Mouse (Mus musculus) frontal cortex, postnatal 14 days (tissue): Measurements from ENCODE around the gene Tspan15.

Experiments
- DNase-seq, 2 experiments: peaks; one replicate each; pipeline ENCODE4 v3.0.0; 2022; ENCODE audit warnings: low spot score in 2 of 2

Tspan15 gene

DNA sequence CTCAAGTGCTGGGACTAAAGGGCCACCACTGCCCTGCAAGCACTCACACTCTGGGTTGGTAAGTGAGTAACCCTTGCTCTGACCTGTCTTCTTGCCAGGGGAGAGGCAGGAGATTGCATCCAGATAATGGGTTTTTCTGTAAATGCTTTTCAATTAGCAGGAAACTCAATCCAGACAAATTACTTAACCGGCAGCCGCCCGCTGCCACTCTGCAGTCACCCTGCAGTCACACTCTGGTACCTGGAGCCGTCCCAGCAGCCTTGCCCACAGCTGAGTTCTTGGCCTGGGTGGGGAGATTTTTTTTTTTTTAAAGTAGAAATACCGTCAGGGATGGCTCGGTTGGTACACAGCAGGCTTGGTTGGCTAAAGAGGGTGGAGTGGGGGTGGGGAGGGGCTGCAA, 2.9 kb downstream of the Tspan15 start:
- no peak for DNase-seq

DNA sequence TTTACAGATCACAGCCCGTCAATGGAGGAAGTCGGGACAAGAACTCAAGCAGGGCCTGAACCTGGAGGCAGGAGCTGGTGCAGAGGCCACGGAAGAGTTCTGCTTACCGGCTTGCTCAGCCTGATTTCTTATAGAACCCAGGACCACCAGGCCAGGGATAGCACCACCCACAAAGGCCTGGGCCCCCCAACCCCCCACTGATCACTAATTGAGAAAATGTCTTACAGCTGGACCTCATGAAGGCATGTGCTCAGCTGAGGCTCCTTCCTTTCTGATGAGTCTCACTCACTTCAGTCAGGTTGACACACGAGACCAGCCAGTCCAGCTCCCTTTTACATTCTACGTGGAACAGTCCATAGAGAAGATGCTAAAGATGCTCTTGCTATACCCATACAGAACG, 5.2 kb downstream of the Tspan15 start:
- no peak for DNase-seq

DNA sequence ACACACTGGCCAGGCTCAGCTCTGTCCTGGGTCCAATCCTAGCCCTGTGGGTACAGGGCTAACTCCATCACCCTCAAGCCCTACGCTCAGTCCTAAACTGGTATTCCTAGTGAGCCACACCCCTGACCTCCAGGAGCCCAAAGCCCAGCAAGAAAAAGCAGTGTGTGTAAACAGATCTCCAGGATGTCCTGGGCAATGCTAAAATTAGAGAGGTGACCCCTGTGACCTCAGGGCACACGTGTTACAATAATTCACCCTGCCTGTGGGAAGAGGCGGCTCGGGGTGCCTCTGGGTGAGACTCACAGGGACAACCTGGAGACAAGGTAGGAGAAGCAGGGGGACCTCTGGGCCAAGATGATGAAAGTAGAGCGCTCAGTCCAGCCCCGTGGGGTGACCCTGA, 6.8 kb downstream of the Tspan15 start:
- no peak for DNase-seq

DNA sequence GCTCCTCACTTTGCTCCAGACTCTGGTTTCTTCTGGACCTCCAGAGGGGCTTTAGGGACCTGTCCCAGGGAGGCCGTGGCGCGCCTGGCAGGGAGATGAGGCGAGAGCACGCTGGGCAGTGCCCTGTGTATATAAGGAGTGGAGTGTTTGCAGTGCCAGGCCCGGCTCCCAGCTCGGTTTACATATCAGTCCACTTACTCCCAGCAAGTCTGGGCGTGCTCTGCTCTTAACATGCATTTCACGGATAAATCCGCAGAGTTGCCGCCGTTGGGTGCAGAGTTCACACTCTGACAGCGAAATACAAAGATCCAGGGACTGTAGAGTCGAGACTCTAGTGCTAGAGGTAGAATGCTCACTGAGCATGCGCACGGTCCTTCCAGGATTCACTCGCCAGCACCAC, 8.3 kb downstream of the Tspan15 start:
- DNase-seq, result no peak

DNA sequence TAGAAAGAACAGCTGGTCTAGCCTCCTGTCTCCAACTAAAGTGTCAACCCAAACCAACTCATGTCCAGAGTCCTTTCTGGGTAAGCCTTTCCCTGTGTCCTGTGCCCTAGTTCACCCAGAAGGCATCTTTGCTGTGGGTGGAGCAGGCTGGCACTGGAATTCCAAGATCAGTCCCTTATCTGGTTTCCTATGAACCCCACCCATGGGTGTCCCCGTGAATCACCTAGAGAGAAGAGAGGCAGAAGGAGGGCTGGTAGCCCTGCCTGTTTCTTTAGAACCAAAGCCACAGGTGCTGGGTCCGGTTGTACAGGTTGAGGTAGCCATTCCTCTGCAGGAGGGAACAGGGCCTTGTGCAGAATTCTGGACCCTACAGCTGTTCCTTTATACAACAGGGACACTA, 9.4 kb downstream of the Tspan15 start:
- DNase-seq, result no peak

DNA sequence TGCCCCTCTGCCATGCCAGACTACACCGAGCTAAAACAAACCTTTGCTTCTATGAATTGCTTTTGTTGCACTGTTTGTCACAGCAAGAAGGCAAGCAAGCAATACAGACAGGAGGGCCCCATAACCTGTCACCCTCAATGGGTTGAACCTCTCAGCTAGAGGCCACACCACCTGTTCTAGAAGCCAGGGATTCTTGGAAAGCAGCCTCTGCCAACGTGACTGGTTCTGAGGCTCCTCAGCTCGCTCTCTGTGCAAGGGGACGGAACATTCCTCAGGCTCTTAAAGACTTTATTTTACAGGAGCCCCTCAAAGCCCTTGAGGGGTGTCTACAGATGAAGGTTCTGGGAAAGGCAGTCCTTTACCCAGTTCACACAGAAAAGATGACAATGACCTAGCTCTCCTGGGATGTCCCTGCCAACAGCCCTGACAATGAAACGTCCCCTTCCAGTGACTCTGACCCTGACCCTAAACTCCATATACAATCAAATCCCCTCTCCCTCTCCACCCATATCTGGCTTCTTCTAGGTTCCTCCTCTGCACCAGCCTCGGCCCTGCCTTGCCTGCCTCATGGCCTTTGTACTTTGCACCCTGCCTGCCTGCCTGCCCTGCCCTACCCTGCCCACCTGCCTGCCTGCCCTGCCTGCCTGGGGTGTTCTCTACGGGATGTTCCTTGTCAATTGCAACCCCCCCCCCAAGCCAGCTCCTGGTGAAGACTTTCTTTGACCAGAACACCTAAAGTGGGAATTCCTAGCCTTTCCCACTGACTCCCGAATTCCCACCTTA, 10.1 kb downstream of the Tspan15 start:
- DNase-seq, result no peak

DNA sequence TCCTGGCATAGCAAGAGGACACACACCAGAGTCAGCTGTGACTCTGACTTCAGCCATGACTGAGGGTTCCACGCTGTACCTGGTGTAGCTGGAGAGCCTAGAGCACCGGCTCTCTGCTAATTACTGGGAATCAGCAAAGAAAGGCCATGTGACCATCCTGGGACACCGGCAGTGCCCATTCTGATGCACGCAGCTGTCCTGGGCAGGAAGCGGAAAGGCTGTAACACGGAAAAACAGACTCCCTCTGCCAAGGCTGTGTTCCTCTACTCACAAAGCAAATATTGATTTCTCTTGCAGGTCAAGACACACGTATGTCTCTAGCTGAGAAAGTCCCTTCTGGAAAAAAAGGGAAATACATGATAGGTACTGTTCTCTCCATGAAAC, 12.3 kb downstream of the Tspan15 start:
- no peak for DNase-seq

DNA sequence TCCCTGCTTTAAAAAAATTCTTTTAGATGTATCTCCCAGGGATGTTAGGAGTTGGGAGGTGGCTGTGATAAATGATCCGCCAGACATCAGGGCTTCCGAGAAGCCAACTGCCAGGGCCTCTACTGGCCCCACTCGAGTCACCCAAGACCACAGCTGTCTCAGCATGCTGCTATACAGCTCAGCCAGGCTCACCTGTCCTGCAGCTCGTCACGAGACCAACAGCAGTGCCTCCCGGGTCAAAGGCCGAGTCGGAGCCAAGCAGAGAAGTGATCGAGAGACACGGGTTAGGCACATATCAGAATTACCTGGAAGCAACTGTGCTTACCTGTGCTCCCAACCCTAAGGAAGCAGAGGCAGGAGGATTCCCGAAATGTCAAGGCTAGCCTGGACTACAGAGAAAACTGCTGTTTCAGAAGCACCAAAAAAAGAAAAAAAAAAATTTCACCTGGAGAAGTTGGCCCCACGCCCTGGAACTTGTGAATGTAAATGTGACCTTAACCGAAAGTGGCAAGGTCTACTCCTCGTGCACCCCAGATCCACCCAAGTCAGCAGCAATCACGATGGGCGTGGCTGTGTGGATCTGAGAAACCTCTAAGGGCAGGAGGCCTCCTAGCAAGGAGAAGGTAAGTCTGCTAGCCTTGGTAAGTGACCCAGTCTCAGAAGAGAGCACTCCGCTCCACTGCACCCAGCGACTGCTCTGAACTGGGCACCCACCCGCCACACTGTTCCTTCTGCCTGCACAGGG, 12.8 kb downstream of the Tspan15 start:
- no peak for DNase-seq

DNA sequence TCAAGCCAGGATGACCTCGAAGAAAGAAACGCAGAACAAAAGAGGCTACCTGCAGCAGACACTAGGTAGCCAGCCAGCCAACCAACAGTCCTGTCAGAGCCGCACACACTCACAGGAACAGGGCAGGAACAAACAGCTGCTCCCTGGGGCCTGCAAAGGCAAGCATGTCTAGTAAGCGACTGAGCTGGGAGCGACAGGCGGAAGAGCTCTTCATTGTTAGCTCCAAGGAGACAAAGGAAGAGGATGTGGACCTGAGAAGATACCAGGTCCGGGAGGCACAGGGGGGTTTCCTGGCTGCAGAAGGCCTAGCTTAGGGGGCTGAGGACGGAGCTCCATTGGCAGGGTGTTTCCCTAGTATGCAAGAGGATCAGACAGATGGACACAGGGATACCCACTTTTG, 13.9 kb downstream of the Tspan15 start:
- no peak for DNase-seq

DNA sequence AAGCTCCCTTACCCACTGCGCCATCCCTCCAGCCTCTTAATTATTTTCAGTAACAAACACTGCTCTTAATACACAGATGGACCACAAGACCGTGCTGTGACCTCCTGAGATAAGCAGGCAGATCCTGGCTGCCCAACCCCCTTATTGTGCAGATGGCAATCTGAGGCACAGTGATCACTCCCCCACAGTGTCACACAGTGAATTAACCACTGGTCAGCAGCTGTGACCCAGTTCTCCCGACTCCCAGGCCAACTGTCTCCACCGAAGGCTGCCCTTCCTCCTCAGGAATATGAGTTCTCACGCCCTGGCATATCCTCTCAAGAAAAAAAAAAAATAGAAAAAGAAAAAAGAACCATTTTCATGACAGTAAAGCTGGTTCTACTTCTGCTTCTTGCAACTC, 14.5 kb downstream of the Tspan15 start:
- no peak for DNase-seq

DNA sequence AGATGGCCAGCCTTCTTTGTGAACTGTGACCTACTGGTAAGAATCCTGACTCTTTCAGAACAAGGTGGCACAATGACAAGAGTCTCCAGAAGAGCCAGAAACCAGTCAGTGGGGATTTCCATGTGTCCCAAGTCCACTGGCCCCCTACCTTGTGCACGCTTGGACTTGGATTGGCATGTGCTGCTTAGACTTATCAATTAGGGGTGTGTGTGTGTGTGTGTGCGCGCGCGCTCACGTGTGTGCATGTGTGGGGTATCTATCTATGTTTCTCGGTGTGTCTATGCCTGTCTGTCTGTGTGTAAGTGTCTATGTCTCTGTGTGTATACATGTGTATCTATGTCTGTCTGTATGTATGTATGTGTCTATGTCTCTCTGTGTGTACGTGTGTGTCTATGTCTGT, 15.4 kb downstream of the Tspan15 start:
- no peak for DNase-seq

DNA sequence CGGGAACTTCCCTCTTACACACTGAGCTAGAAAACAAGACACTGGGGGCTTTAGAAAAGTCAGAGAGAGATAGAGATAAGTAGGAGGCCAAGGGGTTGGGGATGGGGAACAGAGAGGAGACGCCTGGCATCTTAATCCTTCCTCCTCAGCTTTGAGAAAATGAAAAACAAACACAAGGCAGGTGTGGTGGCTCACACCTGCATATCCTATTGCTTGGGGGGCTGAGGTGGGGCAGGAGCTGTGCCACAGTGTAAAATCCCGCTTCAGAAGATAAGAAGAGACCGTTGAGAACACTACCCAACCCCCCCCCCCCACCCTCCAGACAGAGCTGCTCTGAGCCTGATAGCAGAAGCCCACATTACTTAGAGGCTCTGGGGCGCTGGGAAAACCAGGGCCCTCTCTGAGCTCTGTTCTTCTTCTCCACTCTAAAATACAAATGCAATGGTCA, 15.9 kb downstream of the Tspan15 start:
- no peak for DNase-seq

DNA sequence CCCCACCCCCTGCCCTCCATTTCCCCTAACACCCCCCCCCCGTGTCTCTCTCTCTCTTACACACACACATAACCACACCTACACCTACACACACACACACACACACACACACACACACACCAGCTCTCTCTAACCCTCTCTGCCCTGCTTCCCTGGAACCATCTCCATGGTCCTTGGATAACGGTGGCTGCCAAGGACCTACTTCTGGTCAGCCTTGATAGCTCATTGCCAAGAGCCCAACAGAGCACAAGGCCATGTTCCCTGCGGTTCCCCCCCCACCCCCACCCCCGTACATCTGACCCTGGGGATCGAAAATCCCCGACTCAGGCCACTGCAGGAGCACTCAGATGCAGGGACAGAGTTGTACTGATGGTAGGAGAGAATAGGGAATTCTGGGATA, 19.7 kb downstream of the Tspan15 start:
- DNase-seq, result no peak

DNA sequence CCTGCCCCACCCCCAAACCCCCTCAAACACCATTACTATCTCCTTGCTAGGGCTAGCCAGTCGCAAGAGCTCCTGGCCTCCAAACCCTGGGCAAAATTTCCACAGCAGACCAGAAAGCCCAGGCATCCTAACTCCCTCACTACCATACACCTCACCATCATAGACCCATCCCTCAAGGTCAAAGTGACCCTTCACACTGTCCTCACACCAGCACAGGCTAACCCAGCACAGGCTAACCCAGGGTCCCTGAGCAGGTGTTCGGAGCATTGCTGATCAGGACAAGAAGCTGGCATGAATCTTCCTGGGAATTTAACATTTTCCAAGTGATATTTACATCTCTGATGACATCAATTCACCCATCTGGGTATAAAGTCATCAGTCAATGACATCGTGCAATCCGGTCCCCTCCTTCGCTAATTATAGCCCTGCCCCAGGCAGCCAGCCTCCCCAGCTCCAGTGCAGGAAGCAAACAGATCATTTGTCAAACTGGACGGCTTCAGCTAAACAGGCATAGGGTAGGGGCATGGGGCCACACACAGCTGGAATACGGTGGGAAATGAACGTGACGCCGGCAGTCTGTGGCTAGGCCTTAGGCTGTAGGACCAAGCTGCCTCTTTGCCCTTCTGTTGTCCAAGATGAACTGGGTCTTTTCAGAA, 22.7 kb downstream of the Tspan15 start:
- DNase-seq, result no peak

DNA sequence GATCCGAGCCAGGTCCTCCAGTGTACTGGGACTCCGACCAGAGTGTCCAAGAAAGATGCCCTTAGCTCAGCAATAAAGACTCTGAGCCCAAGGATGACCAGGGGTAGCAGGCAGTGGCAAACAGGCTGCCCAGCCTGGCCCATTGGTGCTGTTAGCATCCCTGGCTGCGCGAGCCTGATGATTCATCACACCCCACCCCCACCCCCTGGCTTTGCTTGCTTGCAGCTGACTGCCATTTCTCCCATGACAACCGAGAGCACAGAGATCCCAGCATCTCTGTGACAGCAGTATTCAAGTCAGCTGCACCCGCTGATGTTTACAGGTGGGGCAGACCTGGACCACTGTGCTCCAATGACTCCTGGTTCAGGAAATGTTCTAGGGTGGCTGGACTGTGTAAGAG, 28.5 kb downstream of the Tspan15 start:
- DNase-seq, result no peak

DNA sequence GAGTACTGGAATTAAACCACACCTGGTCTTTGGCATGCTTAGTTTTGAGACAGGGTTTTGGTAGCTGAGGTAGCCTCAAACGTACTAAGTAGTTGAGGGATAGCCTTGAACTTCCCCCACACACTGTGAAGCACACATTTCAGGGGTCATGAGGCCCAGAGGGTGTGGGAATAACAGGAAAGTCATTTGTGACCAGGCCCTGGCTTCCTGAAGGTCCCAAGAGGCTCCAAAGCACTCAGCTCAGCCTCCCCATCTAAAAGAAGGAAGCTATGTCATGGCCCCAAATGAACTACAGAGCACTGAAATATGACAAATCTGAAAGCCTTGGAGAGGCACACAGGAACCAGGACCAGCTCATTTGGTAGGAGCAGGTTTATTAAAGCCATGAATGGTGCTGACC, 32.2 kb downstream of the Tspan15 start:
- DNase-seq, result no peak

DNA sequence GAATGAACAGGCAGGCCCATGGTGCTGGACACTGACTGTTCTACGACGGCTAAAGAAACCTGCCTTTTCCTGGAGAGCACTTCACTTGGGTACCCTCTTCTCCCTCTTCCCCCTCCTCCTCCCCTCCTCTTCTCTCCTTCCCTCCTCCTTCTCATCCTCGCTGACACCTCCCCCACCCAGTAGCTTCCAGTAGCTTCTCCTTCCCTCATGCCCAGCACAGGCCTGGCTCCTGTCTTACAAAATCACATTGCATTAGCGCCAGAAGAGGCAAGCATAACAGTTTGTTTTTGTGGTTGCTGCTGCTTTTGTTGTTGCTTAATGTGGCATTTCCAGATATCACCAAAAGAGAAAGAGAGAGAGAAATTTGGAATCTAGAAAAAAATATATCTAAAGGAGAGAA, 33.6 kb downstream of the Tspan15 start:
- no peak for DNase-seq

DNA sequence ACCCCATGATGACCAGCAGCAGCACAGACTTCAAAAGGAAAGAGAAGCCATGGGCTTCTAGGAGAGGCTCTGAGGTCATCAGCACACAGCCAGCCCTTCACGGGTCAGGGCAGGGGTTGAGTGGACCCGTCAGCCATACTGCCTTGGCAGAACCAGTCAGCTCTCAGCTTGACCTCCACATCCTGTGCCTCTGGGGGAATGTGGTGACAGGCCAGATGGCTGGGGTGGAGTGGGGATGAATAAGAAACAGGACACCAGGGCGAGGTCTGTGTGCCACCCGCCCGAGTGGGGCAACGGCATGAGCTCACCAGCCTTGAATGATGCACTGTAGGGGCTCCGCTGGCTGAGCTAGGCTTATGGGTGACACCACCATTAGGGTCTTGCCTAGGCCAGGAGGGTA, 35.7 kb downstream of the Tspan15 start:
- no peak for DNase-seq

DNA sequence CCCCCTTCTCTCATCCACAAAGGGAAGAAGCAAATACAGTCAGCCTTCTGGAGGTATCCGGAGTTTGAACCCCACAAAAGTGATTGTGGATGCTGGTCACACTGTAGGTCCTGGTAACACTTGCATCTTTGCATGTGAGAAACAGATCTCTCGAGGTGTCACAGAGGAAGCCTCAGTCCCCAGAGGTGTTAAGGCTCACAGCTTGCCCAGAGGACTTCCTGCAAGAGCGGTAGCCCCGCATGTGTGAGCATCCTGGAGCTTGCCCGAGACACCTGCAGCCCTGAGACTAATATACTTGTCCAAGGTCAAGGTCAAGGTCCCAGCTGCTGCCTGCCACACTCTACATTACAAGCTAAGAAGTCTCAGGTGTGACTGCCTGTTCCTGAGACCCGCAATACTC, 36.1 kb downstream of the Tspan15 start:
- no peak for DNase-seq

DNA sequence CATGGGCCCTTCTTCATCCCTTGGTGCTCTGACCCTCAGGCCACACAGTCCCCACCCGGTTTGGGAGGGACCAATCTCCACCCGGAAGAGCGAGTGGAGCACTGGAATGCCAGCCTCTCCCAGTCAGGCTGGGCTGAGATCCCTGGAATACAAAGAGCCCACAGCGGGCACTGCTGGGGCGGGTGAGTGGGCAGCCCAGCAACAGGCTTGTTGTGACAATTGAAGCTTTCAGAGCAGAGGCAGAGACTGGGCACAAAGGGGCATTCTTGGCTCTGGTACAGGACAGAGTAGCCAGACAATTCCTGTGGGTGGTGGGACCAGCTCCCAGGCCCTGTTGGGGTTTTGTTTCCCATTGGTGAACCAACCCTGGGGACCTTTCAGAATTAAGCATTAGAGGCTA, 36.6 kb downstream of the Tspan15 start:
- no peak for DNase-seq

DNA sequence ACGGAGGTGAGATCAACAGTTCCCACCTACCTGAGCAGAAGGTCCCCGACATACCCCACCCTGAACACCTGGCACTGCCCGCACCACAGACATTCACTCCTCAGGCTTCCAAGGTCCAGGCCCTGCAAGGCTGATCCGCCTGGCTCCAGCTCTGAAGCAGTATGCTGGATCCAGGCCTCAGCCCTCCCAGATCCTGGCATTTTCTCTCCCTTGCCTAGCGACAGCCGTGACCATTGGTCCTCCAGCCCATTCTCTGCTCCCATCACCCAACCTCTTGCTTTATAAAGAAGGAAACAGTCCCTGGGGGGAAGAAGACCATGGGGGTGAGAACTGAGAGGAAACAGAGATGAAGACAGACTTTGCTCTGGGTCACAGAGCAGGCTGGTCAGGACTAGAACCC, 37.0 kb downstream of the Tspan15 start:
- DNase-seq, result no peak

DNA sequence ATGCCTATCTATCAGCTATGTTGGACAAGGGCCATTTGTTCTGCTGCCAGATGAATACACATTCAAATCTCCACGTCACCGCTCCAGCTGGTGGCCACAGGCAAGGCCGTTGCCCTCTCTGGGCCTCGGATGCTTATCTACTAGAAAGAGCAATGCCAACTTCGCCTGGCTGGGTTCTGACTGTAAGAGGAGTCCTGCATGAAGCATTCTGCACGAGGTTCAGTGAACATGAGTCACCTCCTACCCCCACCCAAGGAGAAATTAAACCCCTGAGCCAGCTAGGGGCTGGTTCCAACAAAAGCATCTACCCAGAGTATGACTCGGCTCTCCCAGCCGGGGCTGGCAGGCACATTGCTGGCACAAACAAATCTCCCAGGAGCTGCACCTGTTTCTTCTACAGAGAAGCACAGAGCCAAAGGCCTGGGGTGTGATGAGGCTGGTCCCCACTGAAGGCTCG, 38.3 kb downstream of the Tspan15 start:
- peak in 1 of 2 experiments; percentile 34 for DNase-seq

DNA sequence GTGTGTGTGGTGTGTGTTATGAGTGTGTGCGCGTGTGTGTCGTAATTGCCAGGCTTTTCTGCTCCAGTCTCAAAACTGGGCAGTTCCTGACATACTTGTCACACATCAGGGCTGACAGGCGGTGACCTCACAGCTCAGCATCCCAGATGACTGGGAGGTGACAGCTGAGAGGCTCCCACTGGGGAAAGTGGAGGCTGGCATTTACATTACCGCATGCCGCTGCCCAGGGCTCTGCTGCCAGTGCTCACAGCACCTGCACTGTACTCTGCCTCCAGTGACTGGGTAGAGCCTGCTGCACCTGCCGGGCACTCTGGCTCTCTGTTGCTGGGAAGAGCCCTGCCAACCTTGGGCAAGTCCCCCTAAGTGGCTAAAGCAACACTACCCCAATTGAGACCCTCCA, 40.2 kb downstream of the Tspan15 start:
- no peak for DNase-seq
